Mouse (Mus musculus) hindbrain, embryonic 16.5 days (tissue): ENCODE measurements at regions not wholly inside any gene's neighbourhood (a gene's known extent, or its start where the extent isn't known, plus 50 kb on each side); places are given as distances from the start of the nearest gene placed in this dataset.

Experiments
- ATAC-seq: fragments of 200-750 bp; cut with Nextera tagmentation; 2 replicates; pipeline ENCODE4 v1.8.0; 2017; ENCODE audit warnings: moderate TSS enrichment, moderate library complexity
- H3K27ac ChIP-seq: fragments of 300-500 bp; sonication (generic); 2 replicates; pipeline ENCODE4 v1.5.1; 2014; ENCODE audit warnings: low read depth, mild to moderate bottlenecking, control low read depth, low read length, moderate library complexity
- H3K27me3 ChIP-seq: fragments of 300-500 bp; sonication (generic); replicated peaks from 2 replicates; pipeline ENCODE4 v1.6.1; 2014; ENCODE audit warnings: low read length; ENCODE audit not compliant: control insufficient read depth, insufficient read depth
- H3K36me3 ChIP-seq: fragments of 300-500 bp; sonication (generic); 2 replicates; pipeline ENCODE4 v1.6.1; 2014; ENCODE audit warnings: mild to moderate bottlenecking, low read length, moderate library complexity, mixed read lengths; ENCODE audit not compliant: control insufficient read depth, insufficient read depth
- H3K4me1 ChIP-seq: fragments of 300-500 bp; sonication (generic); 2 replicates; pipeline ENCODE4 v1.6.1; 2014; ENCODE audit warnings: low read depth, low read length; ENCODE audit not compliant: control insufficient read depth, insufficient read depth
- H3K4me2 ChIP-seq: fragments of 300-500 bp; sonication (generic); 2 replicates; pipeline ENCODE4 v1.6.1; 2014; ENCODE audit warnings: mild to moderate bottlenecking, low read length, control low read depth, moderate library complexity
- H3K4me3 ChIP-seq: fragments of 300-500 bp; sonication (generic); 2 replicates; pipeline ENCODE4 v1.5.1; 2014; ENCODE audit warnings: mild to moderate bottlenecking, low read length, control low read depth, moderate library complexity
- H3K9ac ChIP-seq: fragments of 300-500 bp; sonication (generic); 2 replicates; pipeline ENCODE4 v1.6.1; 2014; ENCODE audit warnings: low read depth, mild to moderate bottlenecking, control low read depth, low read length, moderate library complexity
- H3K9me3 ChIP-seq: fragments of 300-500 bp; sonication (generic); 2 replicates; pipeline ENCODE4 v1.6.1; 2014; ENCODE audit warnings: mild to moderate bottlenecking, low read length, moderate library complexity; ENCODE audit not compliant: control insufficient read depth
- WGBS: fragments of 180-500 bp; shearing (Covaris S2); extraction: QIAGEN DNeasy Blood & Tissue Kit; methylation state at CpG from one replicate; pipeline ENCODE4 v1.1.7; 2014; 5-methylcytosine and 5-hydroxymethylcytosine counted together

DNA sequence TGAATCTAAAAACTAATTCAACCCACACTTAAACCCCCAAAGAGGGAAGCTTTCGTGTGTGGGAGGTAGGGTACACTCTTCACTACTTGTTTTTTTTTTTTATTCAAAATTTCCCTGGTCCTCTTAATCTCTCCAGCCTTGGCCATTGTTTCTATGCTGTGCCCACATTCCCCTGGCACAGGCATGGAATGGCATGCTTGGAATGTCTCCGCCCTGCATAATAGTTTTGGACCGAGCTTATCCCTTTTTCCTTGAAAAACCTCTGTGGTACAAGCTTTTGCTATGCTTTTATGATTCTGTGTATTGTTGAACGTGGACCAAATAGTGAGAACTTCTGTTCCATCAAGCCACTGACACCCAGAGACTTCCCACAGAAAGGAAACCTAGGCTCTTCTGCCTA is 126.8 kb upstream of the Bmp4 start:
- Histone ChIP-seq H3K4me2 (no peak overlapping the region), H3K4me3 (no peak overlapping the region)

GRCm38 (mm10) chr14:46516285-46516684 is 125.8 kb upstream of the Bmp4 start:
- Histone ChIP-seq H3K9me3 (no peaks in the 10 kb centered on the region), H3K36me3 (no peaks in the 10 kb centered on the region), H3K4me3 (no peak overlapping the region), H3K27ac (no peak overlapping the region), H3K9ac (no peak overlapping the region), H3K4me2 (no peak overlapping the region), H3K27me3 (no peaks in the 10 kb centered on the region), H3K4me1 (no peaks in the 10 kb centered on the region)
- ATAC-seq: no peak
- 90% methylated on average over 3 of the region's 3 CpGs for WGBS

More for the DNA sequence above, 126.8 kb upstream of the Bmp4 start:
- Histone ChIP-seq H3K27ac (no peak overlapping the region), H3K4me1 (no peaks in the 10 kb centered on the region), H3K9ac (no peak overlapping the region), H3K36me3 (no peaks in the 10 kb centered on the region), H3K27me3 (no peaks in the 10 kb centered on the region), H3K9me3 (no peaks in the 10 kb centered on the region)
- ATAC-seq: no peak
- WGBS: 73% methylated on average over 4 of the region's 4 CpGs

DNA sequence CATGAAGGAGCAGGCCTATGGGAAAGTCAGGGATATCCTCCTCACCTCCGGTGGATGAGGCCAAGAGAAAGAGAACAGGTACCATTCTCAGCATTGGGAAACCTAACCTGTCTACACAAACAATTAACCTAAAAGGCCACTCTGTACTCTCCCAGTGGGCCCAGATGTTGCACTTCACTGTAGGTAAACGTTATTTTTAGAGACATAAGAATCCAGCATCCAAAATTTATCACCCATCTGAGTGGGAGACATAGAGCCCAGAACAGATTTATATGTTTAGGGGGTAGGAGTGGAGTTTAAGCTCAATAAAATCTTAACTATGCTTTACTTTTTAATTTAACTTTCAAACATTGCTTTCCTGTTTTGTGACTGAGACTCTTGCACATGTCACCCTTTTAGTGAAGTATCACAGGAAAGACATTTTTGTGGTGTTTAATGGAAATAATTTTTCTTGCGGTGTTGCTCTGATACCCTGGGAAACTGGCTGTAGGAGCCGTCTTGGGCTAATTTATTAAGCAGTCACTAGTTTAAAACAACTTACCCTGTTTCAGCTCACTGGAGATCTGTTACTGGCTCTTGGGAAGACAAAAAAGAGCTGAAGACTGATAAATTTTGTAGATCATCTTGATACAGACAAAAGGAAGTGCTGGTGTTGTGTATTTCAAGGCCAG is 123.9 kb upstream of the Bmp4 start:
- no peaks in the 10 kb centered on the region for H3K4me1 ChIP-seq
- 76% methylated on average over 4 of the region's 4 CpGs for WGBS
- H3K4me3 ChIP-seq: no peak overlapping the region
- H3K36me3 ChIP-seq: no peaks in the 10 kb centered on the region
- H3K9me3 ChIP-seq: no peaks in the 10 kb centered on the region
- no peak overlapping the region for H3K9ac ChIP-seq
- H3K4me2 ChIP-seq: no peak overlapping the region
- ATAC-seq: no peak
- H3K27ac ChIP-seq: no peak overlapping the region
- no peaks in the 10 kb centered on the region for H3K27me3 ChIP-seq

- Histone ChIP-seq H3K36me3 (no peaks in the 10 kb centered on the region), H3K4me3 (no peak overlapping the region), H3K4me1 (no peaks in the 10 kb centered on the region), H3K9ac (no peak overlapping the region), H3K27me3 (no peaks in the 10 kb centered on the region), H3K9me3 (no peaks in the 10 kb centered on the region), H3K4me2 (no peak overlapping the region), H3K27ac (no peak overlapping the region)
- 93% methylated on average over 1 of the region's 1 CpGs for WGBS
- no peak for ATAC-seq
These were observed 121.6 kb upstream of the Bmp4 start for GRCm38 (mm10) chr14:46512118-46512517.

- no peaks in the 10 kb centered on the region for H3K36me3 ChIP-seq
- no peak overlapping the region for H3K4me3 ChIP-seq
- no peaks in the 10 kb centered on the region for H3K9me3 ChIP-seq
- H3K27ac ChIP-seq: no peak overlapping the region
- H3K4me1 ChIP-seq: no peaks in the 10 kb centered on the region
- no peak for ATAC-seq
- H3K27me3 ChIP-seq: no peaks in the 10 kb centered on the region
- 73% methylated on average over 5 of the region's 5 CpGs for WGBS
- H3K9ac ChIP-seq: no peak overlapping the region
- H3K4me2 ChIP-seq: no peak overlapping the region
These were observed 118.4 kb upstream of the Bmp4 start for GRCm38 (mm10) chr14:46508871-46509270.

- H3K27ac ChIP-seq: no peak overlapping the region
- ATAC-seq: no peak
- H3K4me1 ChIP-seq: no peaks in the 10 kb centered on the region
- H3K9ac ChIP-seq: no peak overlapping the region
- H3K9me3 ChIP-seq: no peaks in the 10 kb centered on the region
- H3K27me3 ChIP-seq: no peaks in the 10 kb centered on the region
- WGBS: 95% methylated on average over 3 of the region's 3 CpGs
- no peak overlapping the region for H3K4me2 ChIP-seq
- no peaks in the 10 kb centered on the region for H3K36me3 ChIP-seq
- no peak overlapping the region for H3K4me3 ChIP-seq
These were observed 114.8 kb upstream of the Bmp4 start for GRCm38 (mm10) chr14:46505266-46505665.

GRCm38 (mm10) chr14:46491601-46492000 is 101.1 kb upstream of the Bmp4 start:
- no peaks in the 10 kb centered on the region; the same call in 1 of the 2 replicates for H3K9me3 ChIP-seq
- ATAC-seq: no peak
- 78% methylated on average over 9 of the region's 9 CpGs for WGBS

DNA sequence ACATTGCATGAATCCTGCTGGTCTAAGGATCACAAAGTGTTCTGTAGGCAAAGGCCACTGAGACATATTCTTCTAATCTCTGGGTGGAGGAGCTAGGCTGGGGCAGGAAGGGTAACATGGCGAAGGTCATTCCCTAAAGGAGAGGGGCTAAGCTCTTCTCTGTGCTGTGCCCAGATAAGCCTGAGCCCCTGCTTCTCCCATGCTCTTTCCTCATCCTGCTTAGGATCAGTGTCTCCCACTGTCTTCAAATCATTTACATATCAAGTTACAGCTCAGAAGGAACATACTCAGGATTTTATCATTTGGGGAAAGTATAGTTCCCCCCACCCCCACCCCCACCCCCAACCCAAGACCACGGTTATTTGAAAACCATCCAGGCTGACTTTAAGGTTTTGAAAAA is 100.7 kb upstream of the Bmp4 start:
- H3K27me3 ChIP-seq: no peaks in the 10 kb centered on the region
- H3K4me2 ChIP-seq: no peak overlapping the region
- no peak for ATAC-seq
- H3K27ac ChIP-seq: no peak overlapping the region
- no peak overlapping the region for H3K4me3 ChIP-seq
- whole genome bisulfite sequencing: 92% methylated on average over 2 of the region's 2 CpGs
- no peaks in the 10 kb centered on the region; the same call in 1 of the 2 replicates for H3K9me3 ChIP-seq
- no peak overlapping the region for H3K9ac ChIP-seq
- no peaks in the 10 kb centered on the region for H3K36me3 ChIP-seq
- no peaks in the 10 kb centered on the region for H3K4me1 ChIP-seq

More at GRCm38 (mm10) chr14:46491601-46492000, 101.1 kb upstream of the Bmp4 start:
- Histone ChIP-seq H3K36me3 (no peaks in the 10 kb centered on the region), H3K9ac (no peak overlapping the region), H3K4me1 (no peaks in the 10 kb centered on the region), H3K27ac (no peak overlapping the region), H3K4me3 (no peak overlapping the region), H3K27me3 (no peaks in the 10 kb centered on the region), H3K4me2 (no peak overlapping the region)

DNA sequence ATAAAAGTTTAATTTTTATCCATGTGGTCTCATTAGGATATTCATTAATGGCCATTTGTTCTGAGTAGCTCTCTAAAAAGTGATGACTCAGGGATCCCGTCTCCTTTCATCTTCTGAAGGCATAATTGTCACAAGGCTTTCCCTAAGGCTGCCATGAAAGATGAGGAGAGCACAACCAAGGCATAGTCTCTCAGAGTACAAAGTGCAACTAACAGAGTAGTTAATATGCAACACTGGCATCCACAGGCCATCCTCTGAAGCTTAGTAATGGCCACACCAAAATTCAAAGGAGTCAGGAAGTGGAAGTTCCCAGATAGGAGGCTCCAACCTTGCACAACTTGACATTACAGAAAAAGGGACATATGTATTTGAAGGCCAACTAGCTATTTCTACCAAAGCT is 97.1 kb upstream of the Bmp4 start:
- H3K4me3 ChIP-seq: no peak overlapping the region
- no peak overlapping the region for H3K9ac ChIP-seq
- no peaks in the 10 kb centered on the region; the same call in 1 of the 2 replicates for H3K9me3 ChIP-seq
- no peak for ATAC-seq
- no peaks in the 10 kb centered on the region for H3K36me3 ChIP-seq
- H3K4me2 ChIP-seq: no peak overlapping the region
- 77% methylated on average over 1 of the region's 1 CpGs for WGBS
- H3K27ac ChIP-seq: no peak overlapping the region
- no peaks in the 10 kb centered on the region for H3K27me3 ChIP-seq
- H3K4me1 ChIP-seq: no peaks in the 10 kb centered on the region
